Mouse (Mus musculus): ENCODE data around the gene Nmur1. TPM values are rescaled to one million over a fixed set of nuclear protein-coding genes. Genes with fewer than 3 reads are reported as not detected.

The Nmur1 gene
- polyA plus RNA-seq, 1 experiment, result 2.4 TPM

- H3K9me3 ChIP-seq, result no peaks in the 10 kb centered on the region
- peaks cover 27% of the 10 kb centered on the region; the same call in 1 of the 2 replicates for H3K4me1 ChIP-seq
- H3K36me3 ChIP-seq (replicated peaks; ENCODE audit: low read length), result peaks cover 92% of the 10 kb centered on the region
- H3K4me3 ChIP-seq (replicated peaks), result no peak overlapping the region
- no peak for TF ChIP-seq GATA1 (IDR thresholded peaks at IDR 0.05; ENCODE audit: borderline replicate concordance, low read length)
- TF ChIP-seq FLI1 (IDR thresholded peaks at IDR 0.05; ENCODE audit: low read length), result no peak
- H3K27me3 ChIP-seq (replicated peaks), result no peaks in the 10 kb centered on the region
Observed at GRCm38 (mm10) chr1:86350576-86350975, 75.5 kb downstream of the Nmur1 start.

- H3K4me1 ChIP-seq, result peaks cover 29% of the 10 kb centered on the region
- no peak for TF ChIP-seq GATA1 (IDR thresholded peaks at IDR 0.05; ENCODE audit: borderline replicate concordance, low read length)
- no peak for TF ChIP-seq FLI1 (IDR thresholded peaks at IDR 0.05; ENCODE audit: low read length)
Observed at GRCm38 (mm10) chr1:86349696-86350095, 76.3 kb downstream of the Nmur1 start.

GRCm38 (mm10) chr1:86349201-86349600, 76.8 kb downstream of the Nmur1 start:
- H3K4me1 ChIP-seq, result peaks cover 32% of the 10 kb centered on the region
- TF ChIP-seq FLI1 (IDR thresholded peaks at IDR 0.05; ENCODE audit: low read length) (no peak), GATA1 (IDR thresholded peaks at IDR 0.05; ENCODE audit: borderline replicate concordance, low read length) (no peak)
- no peak overlapping the region for H3K4me3 ChIP-seq (replicated peaks)
- no peaks in the 10 kb centered on the region for H3K9me3 ChIP-seq
- no peaks in the 10 kb centered on the region for H3K27me3 ChIP-seq (replicated peaks)
- H3K36me3 ChIP-seq (replicated peaks; ENCODE audit: low read length), result peaks cover 85% of the 10 kb centered on the region

More at GRCm38 (mm10) chr1:86349696-86350095, 76.3 kb downstream of the Nmur1 start:
- Histone ChIP-seq H3K36me3 (replicated peaks; ENCODE audit: low read length) (peaks cover 89% of the 10 kb centered on the region), H3K9me3 (no peaks in the 10 kb centered on the region), H3K4me3 (replicated peaks) (no peak overlapping the region), H3K27me3 (replicated peaks) (no peaks in the 10 kb centered on the region)

- H3K27me3 ChIP-seq (replicated peaks), result no peaks in the 10 kb centered on the region
- H3K4me1 ChIP-seq, result peaks cover 36% of the 10 kb centered on the region
- no peaks in the 10 kb centered on the region for H3K9me3 ChIP-seq
- no peak overlapping the region for H3K4me3 ChIP-seq (replicated peaks)
- no peak for TF ChIP-seq GATA1 (IDR thresholded peaks at IDR 0.05; ENCODE audit: borderline replicate concordance, low read length)
- H3K36me3 ChIP-seq (replicated peaks; ENCODE audit: low read length), result peaks cover 81% of the 10 kb centered on the region
Observed at GRCm38 (mm10) chr1:86348801-86349200, 77.2 kb downstream of the Nmur1 start.

- Histone ChIP-seq H3K36me3 (replicated peaks; ENCODE audit: low read length) (peaks cover 74% of the 10 kb centered on the region), H3K4me1 (peaks cover 40% of the 10 kb centered on the region)
Observed at GRCm38 (mm10) chr1:86348083-86348482, 77.9 kb downstream of the Nmur1 start.

GRCm38 (mm10) chr1:86347716-86348045, 78.3 kb downstream of the Nmur1 start:
- H3K9me3 ChIP-seq, result no peaks in the 10 kb centered on the region
- peaks cover 71% of the 10 kb centered on the region for H3K36me3 ChIP-seq (replicated peaks; ENCODE audit: low read length)
- TF ChIP-seq GATA1 (IDR thresholded peaks at IDR 0.05; ENCODE audit: borderline replicate concordance, low read length) (no peak), FLI1 (IDR thresholded peaks at IDR 0.05; ENCODE audit: low read length) (no peak)
- H3K27me3 ChIP-seq (replicated peaks), result no peaks in the 10 kb centered on the region
- no peak overlapping the region for H3K4me3 ChIP-seq (replicated peaks)
- peaks cover 40% of the 10 kb centered on the region for H3K4me1 ChIP-seq

More at GRCm38 (mm10) chr1:86348083-86348482, 77.9 kb downstream of the Nmur1 start:
- Histone ChIP-seq H3K4me3 (replicated peaks) (no peak overlapping the region), H3K27me3 (replicated peaks) (no peaks in the 10 kb centered on the region), H3K9me3 (no peaks in the 10 kb centered on the region)
- TF ChIP-seq FLI1 (IDR thresholded peaks at IDR 0.05; ENCODE audit: low read length), result no peak
- TF ChIP-seq GATA1 (IDR thresholded peaks at IDR 0.05; ENCODE audit: borderline replicate concordance, low read length), result no peak

GRCm38 (mm10) chr1:86346851-86347715, 78.9 kb downstream of the Nmur1 start:
- no peak overlapping the region for H3K4me3 ChIP-seq (replicated peaks)
- peaks cover 40% of the 10 kb centered on the region for H3K4me1 ChIP-seq
- no peaks in the 10 kb centered on the region for H3K27me3 ChIP-seq (replicated peaks)
- H3K36me3 ChIP-seq (replicated peaks; ENCODE audit: low read length), result peaks cover 65% of the 10 kb centered on the region
- H3K9me3 ChIP-seq, result no peaks in the 10 kb centered on the region
- TF ChIP-seq FLI1 (IDR thresholded peaks at IDR 0.05; ENCODE audit: low read length) (no peak), GATA1 (IDR thresholded peaks at IDR 0.05; ENCODE audit: borderline replicate concordance, low read length) (no peak)

- Histone ChIP-seq H3K4me1 (peaks cover 40% of the 10 kb centered on the region), H3K36me3 (replicated peaks; ENCODE audit: low read length) (peaks cover 54% of the 10 kb centered on the region), H3K9me3 (no peaks in the 10 kb centered on the region), H3K4me3 (replicated peaks) (no peak overlapping the region), H3K27me3 (replicated peaks) (no peaks in the 10 kb centered on the region)
- TF ChIP-seq GATA1 (IDR thresholded peaks at IDR 0.05; ENCODE audit: borderline replicate concordance, low read length) (no peak), FLI1 (IDR thresholded peaks at IDR 0.05; ENCODE audit: low read length) (no peak)
Observed at GRCm38 (mm10) chr1:86345956-86346355, 80.1 kb downstream of the Nmur1 start.

- H3K36me3 ChIP-seq (replicated peaks; ENCODE audit: low read length), result peaks cover 45% of the 10 kb centered on the region
- H3K4me3 ChIP-seq (replicated peaks), result no peak overlapping the region
- H3K9me3 ChIP-seq, result no peaks in the 10 kb centered on the region
- no peaks in the 10 kb centered on the region for H3K27me3 ChIP-seq (replicated peaks)
- H3K4me1 ChIP-seq, result peaks cover 37% of the 10 kb centered on the region
- TF ChIP-seq FLI1 (IDR thresholded peaks at IDR 0.05; ENCODE audit: low read length) (no peak), GATA1 (IDR thresholded peaks at IDR 0.05; ENCODE audit: borderline replicate concordance, low read length) (no peak)
Observed at GRCm38 (mm10) chr1:86345069-86345468, 81.0 kb downstream of the Nmur1 start.

All from megakaryocyte, embryonic 14.5 days (primary cell).